In genomic region chr13:11511540-11512177, GRCm38 (mm10) we compare ENCODE assay signal across 29 mouse cellular contexts.
"Had no signal": no experiment of that assay in that cellular context is flagged by ENCODE, and none has a peak within 500 bp of the region (broad histone marks: within the 10 kb centered on the region; RNA-seq: fewer than 3 reads in every experiment).

No protein-coding gene starts in this region.

- ATAC-seq: hindbrain, embryonic 16.5 days; inflammation-experienced regulatory T-cells, adult 6 months; intestine, embryonic 15.5 days; intestine, postnatal 0 days; liver, postnatal 0 days had no signal

- H3K4me1 ChIP-seq: heart, embryonic 13.5 days; heart, embryonic 15.5 days; hindbrain, embryonic 10.5 days; hindbrain, embryonic 12.5 days; intestine, embryonic 15.5 days; limb, embryonic 10.5 days; limb, embryonic 12.5 days; liver, embryonic 13.5 days; liver, embryonic 15.5 days had no signal

- H3K9me3 ChIP-seq: heart, embryonic 13.5 days; heart, embryonic 15.5 days; intestine, embryonic 15.5 days; limb, embryonic 10.5 days; limb, embryonic 12.5 days; liver, embryonic 13.5 days; liver, embryonic 15.5 days had no signal

- H3K36me3 ChIP-seq: heart, embryonic 13.5 days; heart, embryonic 15.5 days; hindbrain, embryonic 10.5 days; hindbrain, embryonic 12.5 days; intestine, embryonic 15.5 days; limb, embryonic 10.5 days; limb, embryonic 12.5 days; liver, embryonic 13.5 days; liver, embryonic 15.5 days had no signal

- H3K4me2 ChIP-seq: heart, embryonic 11.5 days; heart, embryonic 13.5 days; heart, embryonic 15.5 days; hindbrain, embryonic 12.5 days; hindbrain, embryonic 14.5 days; intestine, embryonic 15.5 days; limb, embryonic 12.5 days; liver, embryonic 11.5 days; liver, embryonic 13.5 days; liver, embryonic 15.5 days had no signal

- H3K9ac ChIP-seq: heart, embryonic 13.5 days; heart, embryonic 15.5 days; hindbrain, embryonic 12.5 days; hindbrain, embryonic 14.5 days; intestine, embryonic 15.5 days; limb, embryonic 12.5 days; liver, embryonic 13.5 days; liver, embryonic 15.5 days; liver, postnatal 0 days had no signal

- H3K27me3 ChIP-seq: heart, embryonic 13.5 days; heart, embryonic 15.5 days; hindbrain, embryonic 12.5 days; intestine, embryonic 15.5 days; limb, embryonic 12.5 days; liver, embryonic 13.5 days; liver, embryonic 15.5 days had no signal

- H3K27ac ChIP-seq: heart, embryonic 13.5 days; heart, embryonic 15.5 days; hindbrain, embryonic 10.5 days; hindbrain, embryonic 12.5 days; hindbrain, embryonic 14.5 days; intestine, embryonic 15.5 days; layer of hippocampus, adult 2 months; left cerebral cortex, adult 2 months; limb, embryonic 10.5 days; limb, embryonic 12.5 days; liver, embryonic 13.5 days; liver, embryonic 15.5 days had no signal

- H3K4me3 ChIP-seq: heart, embryonic 13.5 days; heart, embryonic 15.5 days; hindbrain, embryonic 10.5 days; hindbrain, embryonic 12.5 days; intestine, embryonic 15.5 days; layer of hippocampus, adult 2 months; left cerebral cortex, adult 2 months; limb, embryonic 10.5 days; limb, embryonic 12.5 days; liver, embryonic 13.5 days; liver, embryonic 15.5 days had no signal

- DNase-seq: gastrocnemius, postnatal 10 days; gastrocnemius, postnatal 25 days; heart, adult 18-20 months; heart, postnatal 14 days; heart, postnatal 4 days; kidney, adult 18-20 months; kidney, adult 8-10 months; kidney, postnatal 10 days; kidney, postnatal 25 days; kidney, postnatal 4 days; liver; liver, embryonic 13.5 days; liver, postnatal 0 days had no signal
